Mouse (Mus musculus): ENCODE measurements around the gene Prkce.

GRCm38 (mm10) chr17:86230141-86230633 lies 62.6 kb downstream of the Prkce start:
- no peak for TF ChIP-seq MYOG (IDR thresholded peaks at IDR 0.05; ENCODE audit: control insufficient read depth in 1 of 3, insufficient read depth in 1 of 3, insufficient read length in 2 of 3, low read depth in 2 of 3)
- no peak for TF ChIP-seq CEBPB (IDR thresholded peaks at IDR 0.05; ENCODE audit: insufficient read depth, poor library complexity, severe bottlenecking)
- no peak for TF ChIP-seq POLR2A (IDR thresholded peaks at IDR 0.05; ENCODE audit: insufficient read length, low read depth)
- TF ChIP-seq E2F4 (IDR thresholded peaks at IDR 0.05; ENCODE audit: insufficient read depth) = no peak
- no peak for TF ChIP-seq USF1 (IDR thresholded peaks at IDR 0.05; ENCODE audit: low read depth)
- TF ChIP-seq SRF (IDR thresholded peaks at IDR 0.05; ENCODE audit: control insufficient read depth, insufficient read length, low read depth) = no peak
